Mouse (Mus musculus): ENCODE data around the gene Slc2a4. TPM values are rescaled to one million over a fixed set of nuclear protein-coding genes. Genes with fewer than 3 reads are reported as not detected.
"Not testable (repeated sequence)": the region's sequence is repeated elsewhere in the genome, so short reads cannot be mapped to it uniquely, and the experiment has no call there.

Gene Slc2a4
- total RNA-seq, 2 experiments from 2014 or later = 111 to 142 TPM

- DNase-seq (ENCODE audit: low spot score in 2 of 2) = no peak
Measured at GRCm38 (mm10) chr11:69940962-69941361, 7.0 kb downstream of the Slc2a4 start.

- no peak for DNase-seq (ENCODE audit: low spot score in 2 of 2)
Measured at GRCm38 (mm10) chr11:69939731-69940130, 8.3 kb downstream of the Slc2a4 start.

- no peak for DNase-seq (ENCODE audit: low spot score in 2 of 2)
Measured at GRCm38 (mm10) chr11:69939181-69939580, 8.8 kb downstream of the Slc2a4 start.

GRCm38 (mm10) chr11:69938401-69938979 is 9.5 kb downstream of the Slc2a4 start:
- DNase-seq (ENCODE audit: low spot score in 2 of 2) = no peak

- DNase-seq (ENCODE audit: low spot score in 2 of 2) = no peak
Measured at GRCm38 (mm10) chr11:69937834-69938233, 10.2 kb downstream of the Slc2a4 start.

- peak in 1 of 2 experiments; percentile 71 for DNase-seq (ENCODE audit: low spot score in 2 of 2)
Measured at GRCm38 (mm10) chr11:69937385-69937784, 10.6 kb downstream of the Slc2a4 start.

GRCm38 (mm10) chr11:69936714-69937347 is 11.2 kb downstream of the Slc2a4 start:
- no peak for DNase-seq (ENCODE audit: low spot score in 2 of 2)

GRCm38 (mm10) chr11:69936156-69936555 is 11.8 kb downstream of the Slc2a4 start:
- DNase-seq (ENCODE audit: low spot score in 2 of 2) = no peak

GRCm38 (mm10) chr11:69935137-69935879 is 12.7 kb downstream of the Slc2a4 start, which contains the start of gene Ybx2:
Gene Ybx2 (plus strand): TSS chr11:69935796.
- DNase-seq (ENCODE audit: low spot score in 2 of 2) = peak; percentile 53 to 76

GRCm38 (mm10) chr11:69934681-69935080 is 13.3 kb downstream of the Slc2a4 start:
- DNase-seq (ENCODE audit: low spot score in 2 of 2) = no peak

GRCm38 (mm10) chr11:69934169-69934568 is 13.8 kb downstream of the Slc2a4 start:
- peak; percentile 92 to 93 for DNase-seq (ENCODE audit: low spot score in 2 of 2)

GRCm38 (mm10) chr11:69933066-69933465 is 14.9 kb downstream of the Slc2a4 start:
- DNase-seq (ENCODE audit: low spot score in 2 of 2) = no peak

GRCm38 (mm10) chr11:69932254-69932653 is 15.7 kb downstream of the Slc2a4 start:
- DNase-seq (ENCODE audit: low spot score in 2 of 2) = no peak

- DNase-seq (ENCODE audit: low spot score in 2 of 2) = no peak
Measured at GRCm38 (mm10) chr11:69931769-69932168, 16.2 kb downstream of the Slc2a4 start.

GRCm38 (mm10) chr11:69930967-69931537 is 16.9 kb downstream of the Slc2a4 start:
- no peak for DNase-seq (ENCODE audit: low spot score in 2 of 2)

- not testable (repeated sequence) for DNase-seq (ENCODE audit: low spot score in 2 of 2)
Measured at GRCm38 (mm10) chr11:69930176-69930575, 17.8 kb downstream of the Slc2a4 start.

GRCm38 (mm10) chr11:69929712-69930111 is 18.3 kb downstream of the Slc2a4 start:
- DNase-seq (ENCODE audit: low spot score in 2 of 2) = no peak

- no peak for DNase-seq (ENCODE audit: low spot score in 2 of 2)
Measured at GRCm38 (mm10) chr11:69927501-69927900, 20.5 kb downstream of the Slc2a4 start.

GRCm38 (mm10) chr11:69922796-69923195 is 25.2 kb downstream of the Slc2a4 start:
- DNase-seq (ENCODE audit: low spot score in 2 of 2) = no peak

GRCm38 (mm10) chr11:69922012-69922756 is 25.8 kb downstream of the Slc2a4 start:
- DNase-seq (ENCODE audit: low spot score in 2 of 2) = no peak

All from gastrocnemius, postnatal 4 days (tissue).